Mouse (Mus musculus): ENCODE results near the gene Prkca.

The Prkca gene

GRCm38 (mm10) chr11:108200679-108201586 is 142.8 kb downstream of the Prkca start:
- no peak for DNase-seq

GRCm38 (mm10) chr11:108199429-108199985 is 144.2 kb downstream of the Prkca start:
- no peak for DNase-seq

- no peak for DNase-seq
These were observed 145.1 kb downstream of the Prkca start for GRCm38 (mm10) chr11:108198592-108198991.

- DNase-seq = no peak
These were observed 146.1 kb downstream of the Prkca start for GRCm38 (mm10) chr11:108197427-108198218.

GRCm38 (mm10) chr11:108196796-108197195 is 146.9 kb downstream of the Prkca start:
- no peak for DNase-seq

- no peak for DNase-seq
These were observed 153.4 kb downstream of the Prkca start for GRCm38 (mm10) chr11:108190298-108190697.

GRCm38 (mm10) chr11:108189362-108189761 is 154.4 kb downstream of the Prkca start:
- no peak for DNase-seq

- no peak for DNase-seq
These were observed 161.3 kb downstream of the Prkca start for GRCm38 (mm10) chr11:108182421-108182820.

- no peak for DNase-seq
These were observed 162.6 kb downstream of the Prkca start for GRCm38 (mm10) chr11:108181012-108181713.

- no peak for DNase-seq
These were observed 164.9 kb downstream of the Prkca start for GRCm38 (mm10) chr11:108178802-108179201.

- no peak for DNase-seq
These were observed 165.5 kb downstream of the Prkca start for GRCm38 (mm10) chr11:108178258-108178657.

- no peak for DNase-seq
These were observed 167.0 kb downstream of the Prkca start for GRCm38 (mm10) chr11:108176715-108177114.

GRCm38 (mm10) chr11:108171917-108172316 is 171.8 kb downstream of the Prkca start:
- DNase-seq = no peak

- no peak for DNase-seq
These were observed 172.5 kb downstream of the Prkca start for GRCm38 (mm10) chr11:108171260-108171659.

- no peak for DNase-seq
These were observed 173.6 kb downstream of the Prkca start for GRCm38 (mm10) chr11:108170107-108170506.

- DNase-seq = no peak
These were observed 178.0 kb downstream of the Prkca start for GRCm38 (mm10) chr11:108165725-108166124.

- DNase-seq = no peak
These were observed 181.1 kb downstream of the Prkca start for GRCm38 (mm10) chr11:108162639-108163038.

GRCm38 (mm10) chr11:108162110-108162509 is 181.6 kb downstream of the Prkca start:
- no peak for DNase-seq

GRCm38 (mm10) chr11:108160056-108160455 is 183.7 kb downstream of the Prkca start:
- no peak for DNase-seq

- no peak for DNase-seq
These were observed 185.7 kb downstream of the Prkca start for GRCm38 (mm10) chr11:108158046-108158445.

- DNase-seq = no peak
These were observed 186.7 kb downstream of the Prkca start for GRCm38 (mm10) chr11:108157074-108157473.

- no peak for DNase-seq
These were observed 187.6 kb downstream of the Prkca start for GRCm38 (mm10) chr11:108156107-108156506.

GRCm38 (mm10) chr11:108155088-108155580 is 188.6 kb downstream of the Prkca start:
- DNase-seq = no peak
